Mouse (Mus musculus): ENCODE measurements around the gene Cdc25b.

DNA sequence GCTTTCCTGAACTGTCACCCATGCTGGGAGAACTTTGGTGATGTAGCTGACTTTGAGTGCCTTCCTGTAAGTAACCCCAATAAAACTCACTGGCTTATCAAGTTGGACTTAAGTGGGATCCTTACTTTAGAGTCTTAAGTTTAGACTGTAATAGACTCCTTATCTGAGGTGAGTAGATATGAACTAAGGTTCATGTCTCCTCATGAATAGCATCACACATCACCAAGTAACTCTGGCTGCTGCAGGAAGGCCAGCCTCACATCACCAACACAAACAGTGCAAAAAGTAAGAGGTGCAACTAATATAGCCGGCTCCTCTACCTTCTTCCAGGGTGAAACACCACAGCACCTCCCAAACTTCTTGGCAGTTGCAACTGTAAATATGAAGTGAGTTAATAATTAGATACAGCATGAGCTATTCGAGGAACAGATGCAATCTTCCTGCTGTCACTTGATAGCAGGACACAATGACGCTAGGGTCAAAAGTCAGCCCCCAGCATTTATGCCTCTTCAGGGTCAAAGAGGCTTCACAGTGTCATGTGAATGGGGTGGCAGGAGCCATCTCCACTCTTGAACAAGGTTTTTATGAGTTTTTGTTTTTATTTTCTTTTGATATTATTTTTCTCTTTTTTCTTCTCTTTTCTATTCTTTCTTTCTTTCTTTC, 35.2 kb downstream of the Cdc25b start:
- TF ChIP-seq POLR2A (IDR thresholded peaks at IDR 0.05; ENCODE audit: insufficient read depth, low read depth, low read length) (no peak), CTCF (IDR thresholded peaks at IDR 0.05) (no peak), EP300 (IDR thresholded peaks at IDR 0.05; ENCODE audit: insufficient read depth, low read depth, low read length) (no peak)

Measured in heart, adult 2 months (tissue).